Mouse (Mus musculus) C2C12 (cell line): ENCODE data around the gene Pdzrn3.

Source experiments
- CEBPB ChIP-seq: IDR thresholded peaks from one replicate; pipeline ENCODE4 v1.6.1; 2011; ENCODE audit warnings: low read depth, mild to moderate bottlenecking, control low read depth, moderate library complexity
- CTCF ChIP-seq: IDR thresholded peaks from one replicate; pipeline ENCODE4 v1.5.1; 2011; ENCODE audit not compliant: control insufficient read depth, insufficient read depth, insufficient read length
- FOSL1 ChIP-seq: IDR thresholded peaks from one replicate; pipeline ENCODE4 v1.8.0; 2011; ENCODE audit warnings: mild to moderate bottlenecking, low read length; ENCODE audit not compliant: poor library complexity, insufficient read depth, severe bottlenecking
- MAX ChIP-seq: IDR thresholded peaks from one replicate; pipeline ENCODE4 v1.6.1; 2011; ENCODE audit warnings: mild to moderate bottlenecking, control low read depth
- MYOD1 ChIP-seq: IDR thresholded peaks from one replicate; pipeline ENCODE4 v1.6.1; 2011; ENCODE audit warnings: low read depth; ENCODE audit not compliant: control insufficient read depth, insufficient read length
- USF1 ChIP-seq: IDR thresholded peaks from one replicate; pipeline ENCODE4 v1.6.1; 2011; ENCODE audit warnings: low read depth, mild to moderate bottlenecking, control low read depth, moderate library complexity

GRCm38 (mm10) chr6:101330392-101330791, 47.3 kb downstream of the Pdzrn3 start:
- no peak for TF ChIP-seq MYOD1
- no peak for TF ChIP-seq CTCF
- TF ChIP-seq CEBPB = peak; percentile 81
- no peak for TF ChIP-seq MAX
- TF ChIP-seq USF1 = no peak
- TF ChIP-seq FOSL1 = no peak
